Mouse (Mus musculus) liver, adult 2 months (tissue): ENCODE results near the gene Serinc3. TPM values are rescaled to one million over a fixed set of nuclear protein-coding genes. Genes with fewer than 3 reads are reported as not detected.

ENCODE experiments used
- DNase-seq: peaks from one replicate; pipeline ENCODE4 v3.0.0-alpha.2; 2011; ENCODE audit warnings: low read depth, low spot score; ENCODE audit errors: extremely low read depth
- H3K27ac ChIP-seq: fragments of 200-500 bp; replicated peaks from 2 replicates; pipeline ENCODE4 v1.5.1; 2012; ENCODE audit warnings: low read depth, mild to moderate bottlenecking, control low read depth, inconsistent platforms, low read length; ENCODE audit not compliant: insufficient read depth
- H3K27me3 ChIP-seq: fragments of 200-500 bp; 2 replicates; pipeline ENCODE4 v1.6.1; 2012; ENCODE audit warnings: mild to moderate bottlenecking, moderate library complexity, low read length, inconsistent platforms; ENCODE audit not compliant: control insufficient read depth, insufficient read depth
- H3K36me3 ChIP-seq: fragments of 200-500 bp; 2 replicates; pipeline ENCODE4 v1.6.1; 2012; ENCODE audit warnings: low read length, inconsistent platforms; ENCODE audit not compliant: control insufficient read depth, insufficient read depth
- H3K4me1 ChIP-seq: fragments of 200-500 bp; 2 replicates; pipeline ENCODE4 v1.6.1; 2011; ENCODE audit warnings: low read length; ENCODE audit not compliant: control insufficient read depth, insufficient read depth
- H3K4me3 ChIP-seq: fragments of 200-500 bp; 2 replicates; pipeline ENCODE4 v1.5.1; 2011; ENCODE audit warnings: low read depth, mild to moderate bottlenecking, control low read depth, low read length, moderate library complexity; ENCODE audit not compliant: insufficient read depth
- H3K79me2 ChIP-seq: fragments of 200-500 bp; 2 replicates; pipeline ENCODE4 v1.6.1; 2012; ENCODE audit warnings: inconsistent platforms, mild to moderate bottlenecking, low read length, moderate library complexity; ENCODE audit not compliant: control insufficient read depth, insufficient read depth
- H3K9ac ChIP-seq: fragments of 200-500 bp; 2 replicates; pipeline ENCODE4 v1.6.1; 2012; ENCODE audit warnings: low read depth, mild to moderate bottlenecking, control low read depth, inconsistent platforms, low read length
- CTCF ChIP-seq: fragments of 200-500 bp; IDR thresholded peaks from 2 replicates; pipeline ENCODE4 v1.5.1; 2011; ENCODE audit warnings: low read depth, low read length, control low read depth
- POLR2A ChIP-seq: fragments of 200-500 bp; IDR thresholded peaks from 2 replicates; pipeline ENCODE4 v1.6.1; 2011; ENCODE audit warnings: low read length, control low read depth; ENCODE audit not compliant: insufficient read depth; ENCODE audit errors: extremely low read depth
- WGBS: fragments of 180-500 bp; shearing (Covaris S2); methylation state at CpG from one replicate; pipeline ENCODE4 v1.1.7; 2018; 5-methylcytosine and 5-hydroxymethylcytosine counted together
- polyA plus RNA-seq: library from polyadenylated mRNA; depleted of rRNA; stranded (reverse); fragments of >200 nt; gene quantifications from 2 replicates; pipeline ENCODE4 v1.2.3, GENCODE M21; 2012
- total RNA-seq: library from RNA; depleted of rRNA; stranded (reverse); fragments of >200 nt; gene quantifications from 2 replicates; pipeline ENCODE4 v1.2.3, GENCODE M21; 2014

Gene Serinc3
- total and polyA plus RNA-seq, 2 experiments = 122 to 123 TPM

DNA sequence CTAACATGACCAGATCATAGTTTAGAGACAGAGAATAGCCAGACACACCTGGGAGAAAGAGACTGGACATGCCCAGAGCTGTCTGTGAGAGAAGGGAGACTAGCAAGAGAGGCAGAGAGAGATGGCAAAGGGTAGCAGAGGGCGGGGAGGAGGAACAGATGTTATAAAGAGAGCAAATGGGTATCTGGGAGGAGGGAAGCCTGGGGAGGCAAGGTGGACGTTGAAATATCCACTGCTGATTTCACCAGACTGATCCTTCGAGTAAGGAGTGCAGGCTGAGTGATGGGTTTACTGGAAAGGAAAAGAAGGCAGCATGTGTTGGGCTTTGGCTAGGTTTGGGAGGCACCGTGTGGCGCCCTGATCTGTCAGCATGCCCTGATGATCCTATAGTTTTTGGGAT lies 29.5 kb upstream of the Serinc3 start:
- no peak overlapping the region for H3K4me3 ChIP-seq
- H3K27ac ChIP-seq = no peak overlapping the region
- 84% methylated on average over 5 of the region's 5 CpGs for WGBS
- peaks cover 28% of the 10 kb centered on the region for H3K79me2 ChIP-seq
- peaks cover 6% of the 10 kb centered on the region for H3K4me1 ChIP-seq
- H3K36me3 ChIP-seq = no peaks in the 10 kb centered on the region
- TF ChIP-seq CTCF = no peak
- TF ChIP-seq POLR2A = no peak
- H3K27me3 ChIP-seq = no peaks in the 10 kb centered on the region
- no peak overlapping the region for H3K9ac ChIP-seq
- no peak for DNase-seq

DNA sequence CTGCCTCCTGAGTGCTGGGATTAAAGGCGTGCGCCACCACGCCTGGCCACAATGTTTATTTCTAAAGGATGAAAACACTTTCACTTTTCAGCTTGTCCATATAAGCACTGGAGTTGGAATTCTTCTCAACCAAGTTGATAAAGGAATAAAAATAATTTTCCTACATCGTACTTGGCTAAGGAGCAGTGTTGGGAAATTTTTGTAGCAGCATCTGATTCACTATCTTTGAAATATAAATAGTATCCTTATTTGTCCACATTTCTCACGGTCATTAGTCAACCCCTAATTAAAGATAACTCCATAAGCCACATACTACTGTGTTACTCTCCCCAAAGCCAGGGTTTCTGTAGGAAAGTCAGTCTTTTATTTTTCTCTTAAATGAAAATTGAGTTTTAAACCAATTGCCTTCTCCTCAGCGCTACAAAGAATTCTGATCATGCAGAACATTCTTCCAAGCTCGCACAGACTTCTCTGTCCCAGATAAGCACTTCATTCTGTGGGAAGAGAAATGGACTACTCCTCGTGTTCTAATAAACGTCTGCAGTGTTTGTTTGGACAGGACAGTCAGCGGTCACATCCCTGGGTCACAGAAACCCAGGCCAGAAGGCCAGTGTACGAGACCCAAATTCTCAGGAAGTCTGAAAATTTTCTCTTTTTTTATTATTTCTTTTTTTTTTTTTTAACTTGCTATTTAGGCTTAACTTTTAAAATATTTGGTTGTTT lies 26.1 kb upstream of the Serinc3 start:
- Histone ChIP-seq H3K27ac (no peak overlapping the region), H3K4me3 (no peak overlapping the region), H3K36me3 (no peaks in the 10 kb centered on the region), H3K79me2 (peaks cover 16% of the 10 kb centered on the region), H3K27me3 (no peaks in the 10 kb centered on the region), H3K9ac (no peak overlapping the region), H3K4me1 (peaks cover 2% of the 10 kb centered on the region; the same call in 1 of the 2 replicates)
- 59% methylated on average over 11 of the region's 11 CpGs for WGBS
- TF ChIP-seq POLR2A (no peak), CTCF (no peak)
- DNase-seq = peak; percentile 52

DNA sequence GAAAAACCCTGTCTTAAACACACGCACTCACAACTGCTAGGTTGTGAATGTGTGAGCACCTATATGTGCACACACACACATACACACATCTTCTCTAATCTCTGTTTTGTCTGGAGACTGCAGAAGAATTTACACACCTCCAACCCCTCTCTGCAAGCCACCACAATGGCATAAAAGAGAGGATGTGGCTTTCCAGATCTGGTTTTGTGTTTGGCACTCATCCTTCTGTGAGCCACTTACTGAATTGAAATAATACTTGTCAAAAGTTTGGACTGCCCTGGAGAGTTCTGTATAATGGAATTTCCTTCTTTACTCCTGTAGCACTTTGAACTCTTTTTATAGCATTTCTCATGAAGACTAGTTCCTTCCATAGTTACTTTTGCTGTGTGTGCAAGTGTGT lies 22.1 kb upstream of the Serinc3 start:
- H3K4me1 ChIP-seq = no peaks in the 10 kb centered on the region
- H3K36me3 ChIP-seq = no peaks in the 10 kb centered on the region
- no peak overlapping the region for H3K9ac ChIP-seq
- peaks cover 20% of the 10 kb centered on the region for H3K79me2 ChIP-seq
- TF ChIP-seq CTCF (no peak), POLR2A (no peak)
- no peaks in the 10 kb centered on the region for H3K27me3 ChIP-seq
- DNase-seq = no peak
- 90% methylated on average over 1 of the region's 1 CpGs for WGBS
- no peak overlapping the region for H3K27ac ChIP-seq
- H3K4me3 ChIP-seq = no peak overlapping the region

DNA sequence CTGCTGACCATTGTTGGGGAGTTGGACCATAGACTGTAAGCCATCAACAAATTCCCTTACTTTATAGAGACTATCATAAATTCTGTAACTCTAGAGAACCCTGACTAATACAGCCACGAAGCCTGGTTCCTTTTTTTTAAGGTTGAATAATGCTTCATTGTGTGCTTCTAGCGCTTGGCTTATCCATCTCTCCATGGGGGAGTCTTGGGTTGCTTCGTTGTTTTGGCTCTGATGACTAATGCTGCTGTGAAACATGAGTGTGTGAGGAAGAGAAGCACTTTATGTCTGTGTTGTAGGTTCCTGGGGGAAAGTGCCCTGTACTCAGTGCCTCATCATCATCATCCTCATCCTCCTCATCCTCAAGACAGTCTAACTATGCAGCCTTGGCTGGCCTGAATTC lies 19.0 kb upstream of the Serinc3 start:
- 84% methylated on average over 3 of the region's 3 CpGs for WGBS
- peaks cover 23% of the 10 kb centered on the region for H3K79me2 ChIP-seq
- no peak for DNase-seq
- no peak overlapping the region for H3K4me3 ChIP-seq
- TF ChIP-seq POLR2A (no peak), CTCF (no peak)
- H3K4me1 ChIP-seq = peaks cover 14% of the 10 kb centered on the region
- no peaks in the 10 kb centered on the region for H3K36me3 ChIP-seq
- no peak overlapping the region for H3K27ac ChIP-seq
- H3K27me3 ChIP-seq = no peaks in the 10 kb centered on the region
- H3K9ac ChIP-seq = no peak overlapping the region

DNA sequence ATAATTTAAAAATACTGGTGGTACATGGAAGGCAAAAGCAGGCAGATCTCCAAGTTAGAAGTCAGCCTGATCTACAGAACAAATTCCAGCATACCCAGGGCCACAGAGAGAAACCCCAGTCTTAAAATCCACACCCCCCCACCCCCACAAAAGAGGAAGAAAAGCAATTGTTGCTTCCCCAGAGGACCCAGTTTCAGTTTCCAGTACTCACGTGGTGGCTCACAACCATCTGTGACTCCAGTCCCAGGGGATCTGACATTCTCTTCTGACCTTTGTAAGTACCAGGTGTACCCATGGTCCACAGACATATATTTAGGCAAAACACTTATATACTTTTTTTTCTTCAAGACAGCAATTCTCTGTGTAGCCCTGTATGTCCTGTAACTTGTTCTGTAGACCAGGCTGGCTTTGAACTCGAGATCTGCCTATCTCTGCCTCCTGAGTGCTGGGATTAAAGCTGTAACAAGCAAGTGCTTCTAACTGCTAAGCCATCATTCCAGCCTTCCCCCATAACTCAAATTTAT lies 17.8 kb upstream of the Serinc3 start:
- H3K27me3 ChIP-seq = no peaks in the 10 kb centered on the region
- TF ChIP-seq POLR2A = no peak
- no peak for DNase-seq
- no peak overlapping the region for H3K4me3 ChIP-seq
- H3K27ac ChIP-seq = no peak overlapping the region
- H3K9ac ChIP-seq = no peak overlapping the region
- H3K4me1 ChIP-seq = peaks cover 15% of the 10 kb centered on the region
- peaks cover 20% of the 10 kb centered on the region for H3K79me2 ChIP-seq
- WGBS = 76% methylated on average over 2 of the region's 2 CpGs
- H3K36me3 ChIP-seq = no peaks in the 10 kb centered on the region

DNA sequence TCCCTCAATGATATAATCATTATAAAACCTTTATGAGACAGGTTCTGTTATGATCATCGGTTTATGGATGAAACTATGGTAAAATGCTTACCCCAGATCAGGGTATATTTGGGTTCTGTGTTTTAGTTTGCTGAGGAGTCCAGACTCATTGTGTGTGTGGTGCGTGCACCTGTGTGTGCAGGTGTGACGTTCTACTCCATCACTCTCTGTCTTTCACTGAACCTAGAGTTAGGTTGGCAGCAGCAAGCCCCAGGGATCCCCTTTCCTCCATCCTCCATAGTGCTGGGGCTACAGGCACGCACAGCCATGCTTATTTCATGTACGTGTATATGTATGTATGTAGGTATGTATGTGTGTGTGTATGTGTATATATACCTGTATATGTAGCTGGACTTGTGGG lies 17.1 kb upstream of the Serinc3 start:
- Histone ChIP-seq H3K79me2 (peaks cover 20% of the 10 kb centered on the region; the same call in 1 of the 2 replicates), H3K9ac (no peak overlapping the region), H3K27ac (no peak overlapping the region), H3K27me3 (no peaks in the 10 kb centered on the region), H3K4me3 (no peak overlapping the region), H3K4me1 (peaks cover 15% of the 10 kb centered on the region), H3K36me3 (no peaks in the 10 kb centered on the region)
- 94% methylated on average over 5 of the region's 5 CpGs for WGBS
- TF ChIP-seq POLR2A = no peak
- no peak for TF ChIP-seq CTCF
- no peak for DNase-seq
